Mouse (Mus musculus): Measurements from ENCODE around the gene Cdh7. TPM values are rescaled to one million over a fixed set of nuclear protein-coding genes. Genes with fewer than 3 reads are reported as not detected.

Cdh7 gene
- not detected for polyA plus RNA-seq (2021)

GRCm38 (mm10) chr1:109982064-109982808 lies at the start of gene Cdh7:
Gene Cdh7 (plus strand): TSS chr1:109982431.
- POLR2A ChIA-PET = no interaction called here
- H3K27me3 ChIP-seq = no peaks in the 10 kb centered on the region
- in situ Hi-C loops (cut with MboI; ENCODE audit: low pct_unique_long_range_greater_than_20kb) = no loop called here
- DNase-seq (ENCODE audit: low read depth, low spot score) = no peak
- no peak for TF ChIP-seq CTCF (IDR thresholded peaks at IDR 0.05)
- CTCF ChIA-PET = no interaction called here
- ATAC-seq = no peak

DNA sequence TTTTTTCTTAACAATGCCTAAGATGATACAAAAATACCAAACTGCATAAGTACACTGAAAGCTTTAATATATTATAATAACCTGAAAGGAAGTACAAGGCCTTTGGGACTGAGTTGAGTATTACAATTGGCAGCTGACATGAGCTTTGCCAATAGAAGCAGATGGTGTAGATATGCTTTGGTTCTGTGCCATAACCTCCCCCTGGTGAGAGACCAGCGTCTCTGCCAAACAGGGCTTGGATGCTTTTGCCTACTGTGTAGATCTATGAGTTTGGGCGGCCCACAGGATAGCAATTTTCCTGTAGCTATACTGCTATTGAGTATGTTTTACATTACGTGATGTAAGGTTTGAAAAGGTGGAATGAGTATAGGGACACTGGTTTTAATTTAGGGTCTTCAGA lies 49.6 kb upstream of the Cdh7 start:
- DNase-seq (ENCODE audit: low read depth, low spot score) (no peak), ATAC-seq (no peak)
- no peak for TF ChIP-seq CTCF (IDR thresholded peaks at IDR 0.05)
- in situ Hi-C loops (cut with MboI; ENCODE audit: low pct_unique_long_range_greater_than_20kb) = no loop called here
- ChIA-PET CTCF (no interaction called here), POLR2A (no interaction called here)
- no peaks in the 10 kb centered on the region for H3K27me3 ChIP-seq

GRCm38 (mm10) chr1:109948571-109948970 lies 33.7 kb upstream of the Cdh7 start:
- ChIA-PET CTCF (no interaction called here), POLR2A (no interaction called here)
- ATAC-seq (no peak), DNase-seq (ENCODE audit: low read depth, low spot score) (no peak)
- no peak for TF ChIP-seq CTCF (IDR thresholded peaks at IDR 0.05)
- in situ Hi-C loops (cut with MboI; ENCODE audit: low pct_unique_long_range_greater_than_20kb) = no loop called here
- H3K27me3 ChIP-seq = no peaks in the 10 kb centered on the region

DNA sequence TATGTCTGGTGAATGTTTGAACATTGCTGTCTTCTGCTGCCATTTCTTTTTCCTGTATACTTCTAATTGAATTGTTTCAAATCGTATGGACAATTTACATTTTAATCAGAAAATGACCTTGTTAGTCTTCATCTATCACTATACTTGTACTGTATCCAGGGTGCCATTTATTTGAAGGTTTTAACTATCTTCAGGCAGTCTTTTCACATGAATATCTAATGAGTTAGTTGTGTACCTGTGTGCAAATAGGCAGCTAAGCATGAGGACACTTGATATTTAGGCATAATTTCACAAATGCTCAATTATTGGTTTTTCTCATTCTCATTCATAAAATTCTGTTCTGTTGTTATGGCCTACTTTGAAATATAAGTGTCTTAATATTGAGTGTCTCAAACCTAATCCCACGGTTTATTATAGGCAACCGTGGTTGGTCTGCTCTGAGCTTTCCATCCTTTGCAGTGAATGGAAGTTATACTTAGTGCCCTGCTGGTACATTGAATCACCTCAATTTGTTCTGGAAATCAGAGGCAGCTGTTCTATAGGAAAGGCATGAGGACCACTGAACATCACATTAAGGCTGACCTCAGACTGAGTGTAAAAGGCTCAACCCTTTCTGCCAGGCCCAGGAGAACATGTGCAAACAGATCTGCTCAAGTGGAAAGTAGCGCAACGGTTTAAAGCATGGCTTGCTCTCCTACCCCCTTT lies 10.4 kb upstream of the Cdh7 start:
- ChIA-PET POLR2A (no interaction called here), CTCF (no interaction called here)

GRCm38 (mm10) chr1:109972426-109973015 lies 9.7 kb upstream of the Cdh7 start:
- in situ Hi-C loops (cut with MboI; ENCODE audit: low pct_unique_long_range_greater_than_20kb) = no loop called here
- DNase-seq (ENCODE audit: low read depth, low spot score) (no peak), ATAC-seq (no peak)
- ChIA-PET CTCF (no interaction called here), POLR2A (no interaction called here)
- no peak for TF ChIP-seq CTCF (IDR thresholded peaks at IDR 0.05)
- no peaks in the 10 kb centered on the region for H3K27me3 ChIP-seq

More for the DNA sequence above, 10.4 kb upstream of the Cdh7 start:
- DNase-seq (ENCODE audit: low read depth, low spot score) = no peak
- no peaks in the 10 kb centered on the region for H3K27me3 ChIP-seq
- no peak for ATAC-seq
- no peak for TF ChIP-seq CTCF (IDR thresholded peaks at IDR 0.05)
- in situ Hi-C loops (cut with MboI; ENCODE audit: low pct_unique_long_range_greater_than_20kb) = no loop called here

DNA sequence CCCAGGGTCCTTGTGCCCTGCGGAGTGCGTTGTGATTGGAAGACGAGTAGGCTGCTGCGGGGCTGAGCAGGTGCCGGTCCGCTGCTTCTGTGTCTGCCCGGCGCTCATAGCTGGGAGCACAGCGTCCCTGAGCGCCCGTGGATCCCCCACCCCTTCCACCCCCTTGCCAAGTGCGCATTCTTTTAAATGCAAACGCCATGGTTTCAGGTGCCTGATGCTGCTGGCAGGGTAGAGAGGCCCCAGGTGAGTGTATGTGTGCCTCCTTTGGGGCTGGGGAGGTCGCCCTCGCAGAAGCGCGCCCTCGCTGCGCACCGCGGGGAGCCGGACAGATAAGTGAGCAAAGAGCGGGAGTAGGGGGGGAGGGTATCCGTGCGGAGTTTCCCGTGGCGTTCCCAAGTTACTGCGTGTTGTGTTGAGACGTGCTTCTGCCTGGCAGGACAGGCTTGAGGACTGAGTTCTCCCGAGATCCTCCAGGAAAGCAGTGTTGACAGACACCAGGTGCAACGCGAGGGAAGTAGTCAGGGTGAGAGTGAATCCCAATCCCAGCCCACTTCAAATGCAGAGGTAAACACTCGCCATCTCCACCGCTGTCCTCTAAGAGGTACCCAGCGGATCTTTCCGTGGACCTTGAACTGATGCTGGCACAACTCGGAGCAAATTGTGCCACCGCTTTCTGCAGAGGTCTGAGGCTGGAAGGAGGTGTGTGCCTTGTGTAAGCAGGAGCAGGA lies 742 bp downstream of the Cdh7 start:
- no peak for TF ChIP-seq CTCF (IDR thresholded peaks at IDR 0.05)
- in situ Hi-C loops (cut with MboI; ENCODE audit: low pct_unique_long_range_greater_than_20kb) = no loop called here
- DNase-seq (ENCODE audit: low read depth, low spot score) (no peak), ATAC-seq (no peak)
- ChIA-PET POLR2A (no interaction called here), CTCF (no interaction called here)
- no peaks in the 10 kb centered on the region for H3K27me3 ChIP-seq

DNA sequence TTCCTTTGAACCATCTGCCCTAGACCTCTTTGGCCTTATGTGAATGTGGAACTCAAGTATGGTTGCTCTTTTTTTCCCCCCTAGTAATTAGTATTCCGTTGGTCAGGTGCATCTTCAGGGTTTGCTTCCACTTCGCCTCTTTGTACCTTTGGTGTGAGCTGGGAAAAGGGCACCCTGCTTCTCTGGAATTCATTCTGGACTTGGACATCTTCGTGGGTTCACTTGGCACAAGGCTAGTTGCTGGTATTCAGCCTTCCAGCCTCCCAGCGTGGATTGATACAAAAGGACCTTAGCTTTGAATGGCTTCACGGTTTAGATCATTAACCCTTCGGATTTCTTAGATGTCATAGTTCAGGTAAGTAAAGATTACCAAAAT lies 1.3 kb downstream of the Cdh7 start:
- no peaks in the 10 kb centered on the region for H3K27me3 ChIP-seq
- CTCF ChIA-PET = no interaction called here
- TF ChIP-seq CTCF (IDR thresholded peaks at IDR 0.05) = no peak
- POLR2A ChIA-PET = no interaction called here
- ATAC-seq = no peak
- in situ Hi-C loops (cut with MboI; ENCODE audit: low pct_unique_long_range_greater_than_20kb) = no loop called here
- DNase-seq (ENCODE audit: low read depth, low spot score) = no peak

GRCm38 (mm10) chr1:109984776-109985175 lies 2.5 kb downstream of the Cdh7 start:
- TF ChIP-seq CTCF (IDR thresholded peaks at IDR 0.05) = no peak
- DNase-seq (ENCODE audit: low read depth, low spot score) (no peak), ATAC-seq (no peak)
- H3K27me3 ChIP-seq = no peaks in the 10 kb centered on the region
- CTCF ChIA-PET = no interaction called here
- POLR2A ChIA-PET = interaction anchor here (0.7 kb wide), 1 partner anchor 11 kb away, joined by 3 read pairs; no protein-coding TSS in a partner anchor
- in situ Hi-C loops (cut with MboI; ENCODE audit: low pct_unique_long_range_greater_than_20kb) = no loop called here

- in situ Hi-C loops (cut with MboI; ENCODE audit: low pct_unique_long_range_greater_than_20kb) = no loop called here
- ATAC-seq (no peak), DNase-seq (ENCODE audit: low read depth, low spot score) (no peak)
- ChIA-PET CTCF (no interaction called here), POLR2A (interaction anchor here (0.7 kb wide), 1 partner anchor 10 kb away, joined by 3 read pairs; no protein-coding TSS in a partner anchor)
- TF ChIP-seq CTCF (IDR thresholded peaks at IDR 0.05) = peak; percentile 19
- no peaks in the 10 kb centered on the region for H3K27me3 ChIP-seq
Measured at GRCm38 (mm10) chr1:109985468-109985867, 3.2 kb downstream of the Cdh7 start.

DNA sequence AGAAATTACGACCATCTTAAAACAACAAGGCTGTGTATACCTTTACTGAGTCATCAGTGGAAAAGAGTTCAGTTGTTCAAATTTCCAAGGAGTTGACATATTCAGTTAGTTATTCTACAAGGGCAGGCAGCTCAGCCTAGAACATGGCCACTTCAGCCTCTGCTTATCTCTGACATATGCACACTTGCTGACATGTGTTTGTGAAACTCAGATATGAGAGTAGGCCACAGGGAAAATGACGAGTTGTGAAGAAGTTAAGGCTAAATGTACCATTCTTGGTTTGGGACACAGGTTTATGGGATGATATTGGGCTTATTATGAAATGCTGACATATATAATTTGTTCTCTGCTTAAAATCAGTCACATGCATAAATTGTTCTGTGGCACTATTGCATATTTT lies 7.3 kb downstream of the Cdh7 start:
- H3K27me3 ChIP-seq = peaks cover 4% of the 10 kb centered on the region
- in situ Hi-C loops (cut with MboI; ENCODE audit: low pct_unique_long_range_greater_than_20kb) = no loop called here
- no peak for ATAC-seq
- no peak for DNase-seq (ENCODE audit: low read depth, low spot score)
- ChIA-PET CTCF (no interaction called here), POLR2A (no interaction called here)
- no peak for TF ChIP-seq CTCF (IDR thresholded peaks at IDR 0.05)

DNA sequence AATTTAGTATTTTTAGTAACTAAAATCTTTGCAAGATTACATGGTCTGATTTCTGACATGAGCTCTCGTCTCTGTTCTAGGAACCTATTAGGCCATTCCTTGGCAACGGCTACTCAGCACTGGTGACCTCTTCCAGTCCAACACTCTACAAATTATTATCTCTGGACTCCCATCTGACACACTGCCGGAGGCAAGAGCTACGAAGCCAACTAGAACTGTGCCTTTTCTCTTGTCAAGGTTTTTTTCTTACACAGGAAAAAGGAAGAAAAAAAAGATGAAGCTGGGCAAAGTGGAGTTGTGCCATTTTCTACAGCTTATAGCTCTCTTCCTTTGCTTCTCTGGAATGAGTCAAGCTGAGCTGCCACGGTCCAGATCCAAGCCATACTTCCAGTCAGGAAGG lies 11.7 kb downstream of the Cdh7 start:
- ChIA-PET CTCF (no interaction called here), POLR2A (no interaction called here)
- H3K27me3 ChIP-seq = peaks cover 4% of the 10 kb centered on the region
- TF ChIP-seq CTCF (IDR thresholded peaks at IDR 0.05) = no peak
- in situ Hi-C loops (cut with MboI; ENCODE audit: low pct_unique_long_range_greater_than_20kb) = no loop called here
- ATAC-seq (no peak), DNase-seq (ENCODE audit: low read depth, low spot score) (no peak)

All from Patski (cell line).